Mouse (Mus musculus): ENCODE measurements around the gene Pole2. TPM values are rescaled to one million over a fixed set of nuclear protein-coding genes. Genes with fewer than 3 reads are reported as not detected.

Pole2 gene
- 10 to 100 TPM; 11.0 to 11.7 TPM for total RNA-seq (2023)

DNA sequence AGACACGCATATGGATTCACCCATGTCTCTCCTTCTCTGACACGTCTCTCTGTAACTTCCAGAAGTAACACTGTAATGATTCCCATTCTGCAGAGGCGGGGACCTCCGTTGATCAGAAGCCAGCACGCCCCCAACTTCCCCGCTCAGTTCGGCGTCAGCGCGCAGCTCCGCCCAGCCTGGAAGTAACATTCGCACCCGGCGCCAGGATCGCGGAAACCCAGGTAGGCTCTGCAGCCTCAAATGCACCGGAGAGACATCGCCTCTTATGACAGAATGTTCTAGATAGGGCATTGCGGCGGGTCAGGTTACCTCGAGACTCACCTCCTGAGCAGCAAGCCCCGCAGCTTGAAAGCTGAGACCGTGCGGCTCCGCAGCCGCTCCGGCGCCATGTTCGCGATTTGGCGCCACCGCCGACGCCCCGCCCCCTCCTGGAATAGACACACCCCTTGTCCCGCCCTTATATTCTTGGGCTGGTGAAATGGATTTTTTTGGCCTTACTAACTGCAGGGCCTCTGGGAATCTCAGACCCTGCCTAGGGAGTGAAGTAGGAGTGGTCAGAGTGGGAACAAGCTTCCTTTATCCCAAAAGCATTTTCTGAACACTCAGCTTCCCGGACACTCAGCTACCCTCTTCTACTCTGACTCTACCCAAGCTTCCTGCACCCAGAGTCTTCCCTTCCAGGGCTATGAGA lies at the start of gene Pole2:
TSS of gene Pole2 (minus strand) at position 420 of the 691 bp plus-strand sequence.

DNA sequence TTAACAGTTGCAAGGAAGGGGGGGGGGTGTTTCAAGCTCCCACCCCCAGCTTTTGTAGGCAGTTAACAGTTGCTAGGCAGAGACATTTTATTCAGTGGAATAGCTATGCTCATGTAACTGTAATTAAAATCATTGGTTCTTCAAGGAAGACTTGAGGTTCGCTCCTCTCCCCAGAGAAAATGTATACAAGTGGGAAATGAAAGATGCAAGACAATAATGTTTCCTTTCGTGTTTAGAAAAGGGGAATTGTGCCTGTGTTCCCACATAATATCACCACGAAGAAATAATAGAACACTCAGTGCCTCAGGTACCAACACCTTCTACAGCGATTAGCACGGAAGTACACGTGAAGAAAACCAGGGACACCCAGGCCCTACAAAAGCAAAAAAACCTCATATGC lies 12.9 kb upstream of the Pole2 start, which contains the start of gene Klhdc1:
TSS of gene Klhdc1 (plus strand) at position 301 of the 400 bp plus-strand sequence.

DNA sequence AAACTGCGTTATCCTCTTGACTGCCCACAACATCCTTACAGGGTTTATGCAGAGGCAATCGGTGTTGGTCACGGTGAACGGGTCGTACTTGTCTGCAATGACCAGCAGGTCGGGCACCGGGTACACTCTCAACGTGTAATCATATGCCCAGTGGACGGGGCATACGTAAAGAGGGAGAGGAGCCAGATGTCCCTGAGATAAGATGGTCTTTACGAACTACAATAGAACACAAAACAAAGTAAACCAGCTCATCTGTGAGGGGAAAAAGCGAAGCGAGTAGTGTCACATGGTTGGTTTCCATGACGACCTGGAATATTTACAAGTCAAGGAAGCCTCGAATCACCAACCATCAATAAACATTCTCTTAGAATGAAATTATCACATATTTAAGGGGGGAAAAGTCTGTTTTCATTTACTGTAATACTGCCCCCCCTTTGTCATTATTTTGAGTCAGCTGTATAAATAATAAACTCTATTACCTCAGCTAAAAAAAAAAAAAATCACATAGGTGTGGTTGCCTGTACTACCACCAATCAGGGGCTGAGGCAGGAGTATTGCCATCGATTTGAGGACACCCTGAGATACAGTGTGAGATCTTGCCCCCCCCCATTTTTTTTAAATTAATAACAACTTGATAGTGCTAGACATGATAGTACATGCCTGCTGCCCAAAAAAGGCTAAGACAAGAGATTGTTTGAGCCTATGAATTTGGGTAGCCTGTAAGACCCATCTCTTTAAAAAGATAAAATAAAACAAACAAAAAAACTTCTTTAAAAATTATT lies 23.8 kb downstream of the Pole2 start, which contains the start of gene Gm49384:
TSS of gene Gm49384 (minus strand) at position 216 of the 782 bp plus-strand sequence.

DNA sequence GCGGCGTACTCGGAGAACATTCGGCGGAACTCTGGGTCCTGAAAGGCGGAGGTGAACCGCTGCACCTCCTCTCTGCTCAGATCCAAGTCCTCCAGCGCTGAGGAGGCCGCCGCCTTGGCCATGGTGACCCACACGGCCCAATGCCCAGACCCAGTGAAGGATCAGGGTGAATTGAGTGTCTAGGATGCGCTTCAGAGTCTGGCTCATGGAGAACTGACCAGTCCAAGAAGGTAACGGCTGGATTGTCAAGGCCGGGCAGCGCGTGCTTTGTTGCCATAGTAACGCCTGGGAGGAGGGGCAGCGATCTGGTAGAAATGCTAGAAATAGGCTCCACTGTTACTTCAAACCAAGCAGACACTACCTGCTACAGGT lies 29.8 kb downstream of the Pole2 start, which contains the start of gene Dnaaf2:
TSS of gene Dnaaf2 (minus strand) at position 266 of the 372 bp plus-strand sequence.

DNA sequence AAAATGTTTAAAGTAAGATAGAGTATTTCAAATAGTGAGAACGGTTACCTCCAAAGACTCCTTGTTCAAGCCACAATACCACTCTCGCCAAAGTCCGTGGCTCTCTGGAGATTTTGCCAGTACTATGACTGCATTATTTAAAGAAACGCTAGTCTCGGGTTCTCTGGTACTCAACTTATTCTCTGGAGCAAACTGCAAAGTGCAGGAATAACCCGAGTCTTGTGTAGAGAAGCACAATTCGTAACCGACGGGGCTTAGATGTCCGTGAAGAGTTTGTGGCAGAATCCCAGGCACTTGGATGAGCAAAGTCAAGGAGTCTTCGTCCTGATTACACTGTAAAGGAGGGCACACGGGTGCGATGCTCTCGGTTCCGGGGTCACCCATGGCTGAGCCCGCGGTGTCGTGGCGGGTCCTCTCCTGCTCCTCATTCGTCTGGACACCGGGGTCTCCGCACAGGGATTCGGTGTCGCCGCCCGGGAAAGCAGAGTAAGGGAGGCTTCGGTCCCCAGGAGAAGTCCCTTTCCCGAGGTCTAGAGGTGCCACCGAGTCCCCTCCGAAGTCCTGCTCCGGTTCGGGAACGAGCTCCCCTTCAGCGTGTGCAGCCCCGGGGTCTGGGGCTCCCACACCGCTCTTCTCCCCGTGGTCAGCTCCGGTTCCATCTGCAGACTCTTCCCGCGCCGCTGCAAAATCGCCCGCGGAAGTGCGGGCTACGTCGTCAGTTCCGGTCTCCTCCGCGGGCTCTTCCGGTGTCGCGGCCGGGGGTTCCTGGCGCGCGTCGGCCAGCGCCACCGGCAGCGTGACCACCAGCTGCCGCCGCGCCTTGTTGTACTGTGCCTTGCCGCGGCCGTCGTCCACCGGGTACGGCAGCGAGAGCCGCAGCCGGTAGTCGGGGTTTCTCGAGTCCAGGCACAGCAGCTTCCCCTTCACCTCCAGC lies 31.3 kb downstream of the Pole2 start, which contains the start of gene Gm49383:
TSS of gene Gm49383 (minus strand) at position 661 of the 934 bp plus-strand sequence.

DNA sequence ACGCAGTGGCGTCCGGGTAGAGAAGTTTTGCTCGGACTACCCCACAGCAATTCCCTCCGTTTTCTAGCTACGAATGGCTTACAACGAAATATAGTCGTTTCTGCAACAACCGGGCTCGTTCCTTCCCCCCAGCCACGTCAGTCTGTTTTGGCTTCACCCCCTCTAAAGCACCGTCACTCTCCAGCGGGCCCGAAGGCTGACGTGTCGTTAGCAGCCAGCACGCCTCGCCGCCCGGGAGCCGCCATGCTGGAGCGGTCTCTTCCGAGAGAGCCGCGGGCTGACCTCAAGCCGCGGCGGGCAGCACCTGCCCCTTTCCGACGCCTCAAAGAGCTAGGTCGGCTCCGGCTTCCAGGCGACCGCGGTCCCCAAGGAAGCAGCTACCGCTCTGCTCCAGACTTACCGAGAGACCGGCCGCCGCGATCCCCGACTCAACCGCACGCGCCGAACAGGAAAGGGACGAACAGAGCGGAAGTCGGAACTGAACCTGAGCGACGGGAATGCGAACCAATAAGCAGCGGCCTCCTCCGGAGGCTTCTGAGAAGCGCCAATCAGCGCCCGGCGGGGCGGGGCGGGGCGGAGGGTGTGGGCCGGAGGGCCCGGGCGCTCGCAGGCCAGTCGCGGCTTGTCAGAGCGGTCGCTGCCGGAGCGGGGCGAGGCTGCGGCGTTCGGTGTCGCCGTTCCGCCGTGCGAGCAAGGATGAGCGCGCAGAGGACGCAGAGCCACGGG lies 44.2 kb downstream of the Pole2 start, which contains the start of the genes Rpl36al and Mgat2:
TSS of gene Rpl36al (minus strand) at position 501 of the 726 bp plus-strand sequence.
TSS of gene Mgat2 (plus strand) at position 575 of the 726 bp plus-strand sequence.

DNA sequence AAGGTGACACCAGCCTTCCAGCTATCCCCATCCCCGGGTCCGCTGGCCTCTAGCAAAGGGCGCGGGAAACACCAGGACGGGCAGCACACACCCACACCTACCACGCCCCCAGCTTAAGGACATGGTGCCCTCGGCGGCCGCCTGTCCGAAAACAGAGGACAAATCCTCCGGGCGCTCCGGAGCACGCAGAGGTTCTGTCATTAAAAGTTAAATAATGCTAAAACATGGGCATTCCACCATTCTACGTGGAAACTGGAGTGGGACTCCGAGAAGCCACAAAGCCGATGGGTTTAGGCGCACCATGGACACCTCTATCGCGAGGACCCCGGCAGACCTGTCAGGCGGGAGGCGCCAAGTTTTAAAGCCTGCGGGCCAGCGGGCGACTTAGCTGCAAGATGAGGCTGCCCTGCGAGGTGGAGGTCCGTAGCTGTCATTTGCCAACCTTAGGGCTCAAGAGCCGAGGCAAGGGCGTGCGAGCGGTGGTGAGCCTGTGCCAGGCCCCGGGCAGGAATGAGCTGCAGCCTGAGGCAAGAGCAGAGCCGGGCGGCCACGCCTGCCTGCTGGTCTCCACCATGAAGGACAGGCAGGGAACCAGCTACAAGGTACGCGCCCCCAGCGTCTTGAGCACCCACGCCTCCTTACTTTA lies 59.4 kb downstream of the Pole2 start, which contains the start of gene Lrr1:
TSS of gene Lrr1 (plus strand) at position 354 of the 646 bp plus-strand sequence.

DNA sequence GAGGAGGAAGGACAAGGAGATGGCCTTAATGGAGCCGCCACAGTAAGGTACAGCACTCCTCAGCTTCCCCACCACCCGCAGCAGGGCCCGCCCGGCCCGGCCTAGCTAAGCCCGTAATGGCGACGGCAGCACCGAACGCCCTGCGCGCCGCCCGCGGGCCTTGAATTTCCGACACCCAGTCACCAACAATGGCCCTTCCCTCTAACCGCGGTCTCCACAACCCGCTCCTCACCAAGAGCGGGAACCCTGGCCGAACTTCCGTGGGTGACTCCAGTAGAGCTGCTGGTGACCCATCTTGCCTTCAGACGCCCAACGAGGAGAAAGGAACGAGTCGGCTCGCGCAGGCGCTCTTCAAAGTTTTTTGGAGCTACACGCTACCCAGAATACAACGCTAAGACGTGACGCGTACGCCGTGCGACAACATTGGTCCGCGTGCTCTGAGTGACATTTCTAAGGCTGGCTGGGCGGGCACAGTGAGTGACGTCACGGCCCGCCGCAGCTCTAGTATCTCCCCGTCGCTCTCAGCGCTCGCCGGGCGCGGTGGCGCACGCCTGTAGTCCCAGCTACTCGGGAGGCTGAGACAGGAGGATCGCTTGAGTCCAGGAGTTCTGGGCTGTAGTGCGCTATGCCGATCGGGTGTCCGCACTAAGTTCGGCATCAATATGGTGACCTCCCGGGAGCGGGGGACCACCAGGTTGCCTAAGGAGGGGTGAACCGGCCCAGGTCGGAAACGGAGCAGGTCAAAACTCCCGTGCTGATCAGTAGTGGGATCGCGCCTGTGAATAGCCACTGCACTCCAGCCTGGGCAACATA lies 69.0 kb downstream of the Pole2 start, which contains the start of gene Rps29:
TSS of gene Rps29 (minus strand) at position 422 of the 813 bp plus-strand sequence.

Other genes starting within 250 kb of the Pole2 start
- 1,000 to 10,000 TPM; 1,662 to 1,683 TPM for gene Rps29, start 69.0 kb downstream of the Pole2 start, total RNA-seq (2023)
- gene Lrr1, start 59.4 kb downstream of the Pole2 start, total RNA-seq (2023): 1 to 10 TPM; 4.7 to 5.9 TPM
- 100 to 1,000 TPM; 236 to 244 TPM for gene Rpl36al, start 44.1 kb downstream of the Pole2 start, total RNA-seq (2023)
- gene Mgat2, start 44.0 kb downstream of the Pole2 start, total RNA-seq (2023): 10 to 100 TPM; 31.6 to 34.1 TPM
- gene Gm49383, start 31.1 kb downstream of the Pole2 start, total RNA-seq (2023): 1 to 10 TPM; 5.2 to 5.5 TPM
- gene Dnaaf2, start 29.8 kb downstream of the Pole2 start, total RNA-seq (2023): 1 to 10 TPM; 1.5 to 1.8 TPM
- 1 to 10 TPM; 7.3 to 7.7 TPM for gene Gm49384, start 23.9 kb downstream of the Pole2 start, total RNA-seq (2023)
- 1 to 10 TPM in 1 of 2 experiments, under 1 TPM in 1; 0.51 to 1.0 TPM for gene Klhdc1, start 13.0 kb upstream of the Pole2 start, total RNA-seq (2023)
- gene Klhdc2, start 68.5 kb upstream of the Pole2 start, total RNA-seq (2023): 10 to 100 TPM; 21.8 to 22.7 TPM
- gene Nemf, start 129.0 kb upstream of the Pole2 start, total RNA-seq (2023): 10 to 100 TPM; 28.9 to 36.5 TPM
- 100 to 1,000 TPM; 129 to 130 TPM for gene Arf6, start 144.0 kb upstream of the Pole2 start, total RNA-seq (2023)
- not detected for gene Gm9887, start 144.3 kb upstream of the Pole2 start, total RNA-seq (2023)

Data from neutrophil, adult 83 days (primary cell).